8 mouse cellular contexts compared by ENCODE assay signal in genomic region chr2:37422306-37423304, GRCm38 (mm10). TPM values are rescaled to one million over a fixed set of nuclear protein-coding genes. Genes with fewer than 3 reads are reported as not detected.
DNase-seq lines count a peak whose midpoint lies in the region; ATAC-seq lines count a peak whose summit lies in the region.

Rc3h2 (minus strand) TSS chr2:37422903.

- peak within 1 kb of the TSS; percentile 90 for H3K4me3 ChIP-seq in heart, embryonic 10.5 days
- H3K4me3 ChIP-seq in kidney, embryonic 15.5 days (replicated peaks) = peak within 1 kb of the TSS; percentile 99

- DNase-seq in B cell, adult 2 months = peak; percentile 92 to 93
- DNase-seq in brain, adult 2 months (ENCODE audit: low read depth, low spot score) = peak; percentile 99
- DNase-seq in heart, embryonic 10.5 days (ENCODE audit: low spot score) = peak; percentile 97
- peak; percentile 95 for DNase-seq in liver
- DNase-seq in spleen, postnatal 4 days (ENCODE audit: low spot score in 2 of 2) = peak; percentile 94 to 95

- H3K9ac ChIP-seq in kidney, embryonic 15.5 days = peak within 1 kb of the TSS; percentile 99

- H3K4me1 ChIP-seq in heart, embryonic 10.5 days = 0 out of 2 replicates have a peak, but pooled peaks cover 7% of the 10 kb centered on the region
- H3K4me1 ChIP-seq in kidney, embryonic 15.5 days = 0 out of 2 replicates have a peak, but pooled peaks cover 2% of the 10 kb centered on the region

- WGBS in heart, embryonic 10.5 days = under 1% methylated on average over 63 of the region's 75 CpGs
- WGBS in kidney, embryonic 15.5 days = under 1% methylated on average over 68 of the region's 75 CpGs

- no peaks in the 10 kb centered on the region for H3K27me3 ChIP-seq in heart, embryonic 10.5 days (ENCODE audit: insufficient read depth, poor library complexity, severe bottlenecking)
- no peaks in the 10 kb centered on the region for H3K27me3 ChIP-seq in kidney, embryonic 15.5 days

- ATAC-seq in erythroblast, adult 5-6 weeks (replicated peaks; ENCODE audit: low FRiP score, poor library complexity, severe bottlenecking) = peak; percentile 98
- peak; percentile 99 for ATAC-seq in kidney, embryonic 15.5 days (replicated peaks; ENCODE audit: low FRiP score)
- ATAC-seq in monocyte, adult 5-6 weeks (replicated peaks; ENCODE audit: insufficient number of reproducible peaks, low FRiP score, low TSS enrichment, poor library complexity, severe bottlenecking) = peak; percentile 100

- H3K4me2 ChIP-seq in kidney, embryonic 15.5 days = peak within 1 kb of the TSS; percentile 69

- H3K36me3 ChIP-seq in heart, embryonic 10.5 days = peaks cover 11% of the 10 kb centered on the region; the same call in 1 of the 2 replicates
- H3K36me3 ChIP-seq in kidney, embryonic 15.5 days = peaks cover 4% of the 10 kb centered on the region

- H3K9me3 ChIP-seq in heart, embryonic 10.5 days = no peaks in the 10 kb centered on the region
- no peaks in the 10 kb centered on the region for H3K9me3 ChIP-seq in kidney, embryonic 15.5 days (replicated peaks)

- peak within 1 kb of the TSS; percentile 98 for H3K27ac ChIP-seq in heart, embryonic 10.5 days
- H3K27ac ChIP-seq in kidney, embryonic 15.5 days = peak within 1 kb of the TSS; percentile 97

RNA-seq across cellular contexts. Expression of gene Rc3h2, which starts in this region (rescaled TPM):
- total RNA-seq in erythroblast, adult 5-6 weeks (2015; ENCODE audit: low replicate concordance) = 40.1 and 52.1 TPM in 2 replicates
- 52.0 and 64.7 TPM in 2 replicates for total RNA-seq in erythroblast, adult 5-6 weeks (2017; ENCODE audit: low replicate concordance)
- 13.1 and 14.6 TPM in 2 replicates for polyA plus RNA-seq in heart, embryonic 10.5 days (2016; fragmentation: Nextera tagmentation; extraction: Ambion mirVana)
- polyA plus RNA-seq in kidney, embryonic 15.5 days (2015; fragmentation: Nextera tagmentation; extraction: Ambion mirVana) = 14.2 and 15.6 TPM in 2 replicates
- total RNA-seq in monocyte, adult 5-6 weeks (2017) = 48.1 to 72.0 TPM (median 49.0 TPM) in 3 replicates

Comparison
In these comparisons a context has a peak if more than half of its experiments do, and no peak if none do; other contexts are left out.
1. Peak in every context shown above with its lines: DNase-seq, ATAC-seq, H3K4me3 ChIP-seq and H3K27ac ChIP-seq.